Mouse (Mus musculus) lung, postnatal 10 days (tissue): ENCODE results near the gene Atp2b4.

Experiments
- DNase-seq: peaks from one replicate; pipeline ENCODE4 v3.0.0; 2021

The Atp2b4 gene

GRCm38 (mm10) chr1:133800948-133801393 lies at the start of gene Atp2b4:
Atp2b4 (minus strand) TSS chr1:133801041.
- peak; percentile 98 for DNase-seq

GRCm38 (mm10) chr1:133844734-133845133 lies 43.9 kb upstream of the Atp2b4 start:
- DNase-seq = no peak

- DNase-seq = no peak
These were observed 43.1 kb upstream of the Atp2b4 start for GRCm38 (mm10) chr1:133843900-133844299.

- peak; percentile 72 for DNase-seq
These were observed 42.5 kb upstream of the Atp2b4 start for GRCm38 (mm10) chr1:133843370-133843769.

GRCm38 (mm10) chr1:133842074-133842725 lies 41.4 kb upstream of the Atp2b4 start:
- DNase-seq = peak; percentile 67

- DNase-seq = no peak
These were observed 40.5 kb upstream of the Atp2b4 start for GRCm38 (mm10) chr1:133841171-133841926.

GRCm38 (mm10) chr1:133840530-133840929 lies 39.7 kb upstream of the Atp2b4 start:
- no peak for DNase-seq

GRCm38 (mm10) chr1:133834309-133834708 lies 33.5 kb upstream of the Atp2b4 start:
- DNase-seq = peak; percentile 76

GRCm38 (mm10) chr1:133832781-133833180 lies 31.9 kb upstream of the Atp2b4 start:
- DNase-seq = no peak

- DNase-seq = no peak
These were observed 25.4 kb upstream of the Atp2b4 start for GRCm38 (mm10) chr1:133826193-133826592.

GRCm38 (mm10) chr1:133825543-133825942 lies 24.7 kb upstream of the Atp2b4 start:
- no peak for DNase-seq

GRCm38 (mm10) chr1:133825140-133825539 lies 24.3 kb upstream of the Atp2b4 start:
- DNase-seq = no peak

- DNase-seq = no peak
These were observed 20.3 kb upstream of the Atp2b4 start for GRCm38 (mm10) chr1:133821144-133821543.

- DNase-seq = no peak
These were observed 19.3 kb upstream of the Atp2b4 start for GRCm38 (mm10) chr1:133820100-133820499.

GRCm38 (mm10) chr1:133818531-133818930 lies 17.7 kb upstream of the Atp2b4 start:
- DNase-seq = no peak

- DNase-seq = peak; percentile 42
These were observed 15.1 kb upstream of the Atp2b4 start for GRCm38 (mm10) chr1:133815747-133816491.

- DNase-seq = no peak
These were observed 8.5 kb upstream of the Atp2b4 start for GRCm38 (mm10) chr1:133809376-133809775.

- no peak for DNase-seq
These were observed 7.2 kb upstream of the Atp2b4 start for GRCm38 (mm10) chr1:133808020-133808419.

GRCm38 (mm10) chr1:133801743-133802142 lies 902 bp upstream of the Atp2b4 start:
- DNase-seq = no peak

GRCm38 (mm10) chr1:133800512-133800911 lies 329 bp downstream of the Atp2b4 start:
- DNase-seq = no peak

GRCm38 (mm10) chr1:133799686-133800445 lies 975 bp downstream of the Atp2b4 start:
- DNase-seq = peak; percentile 53

- no peak for DNase-seq
These were observed 1.9 kb downstream of the Atp2b4 start for GRCm38 (mm10) chr1:133798821-133799415.
